Mouse (Mus musculus): ENCODE data around the gene Med29. TPM values are rescaled to one million over a fixed set of nuclear protein-coding genes. Genes with fewer than 3 reads are reported as not detected.

Med29 gene
- polyA plus RNA-seq, 1 experiment from 2014 or later = 45.8 TPM

- no peak overlapping the region for H3K4me3 ChIP-seq (ENCODE audit: low read depth, low read length)
- H3K4me2 ChIP-seq (ENCODE audit: low read depth) = no peak overlapping the region
- no peak for DNase-seq (ENCODE audit: low spot score)
- H3K4me1 ChIP-seq (ENCODE audit: control insufficient read depth, insufficient read depth, low read length) = peaks cover 12% of the 10 kb centered on the region
- H3K27ac ChIP-seq (ENCODE audit: low read depth, low read length) = no peak overlapping the region
- peaks cover 32% of the 10 kb centered on the region for H3K36me3 ChIP-seq (ENCODE audit: control insufficient read depth, insufficient read depth, low read length)
- no peak for ATAC-seq (ENCODE audit: insufficient read depth, low FRiP score, low TSS enrichment)
- no peaks in the 10 kb centered on the region for H3K9me3 ChIP-seq (ENCODE audit: control insufficient read depth, low read length)
- no peaks in the 10 kb centered on the region for H3K27me3 ChIP-seq (ENCODE audit: control insufficient read depth, insufficient read depth, low read length)
- no peak overlapping the region for H3K9ac ChIP-seq (ENCODE audit: low read length)
- 93% methylated on average over 16 of the region's 16 CpGs for WGBS
Measured at GRCm38 (mm10) chr7:28368276-28368920, 24.1 kb downstream of the Med29 start.

DNA sequence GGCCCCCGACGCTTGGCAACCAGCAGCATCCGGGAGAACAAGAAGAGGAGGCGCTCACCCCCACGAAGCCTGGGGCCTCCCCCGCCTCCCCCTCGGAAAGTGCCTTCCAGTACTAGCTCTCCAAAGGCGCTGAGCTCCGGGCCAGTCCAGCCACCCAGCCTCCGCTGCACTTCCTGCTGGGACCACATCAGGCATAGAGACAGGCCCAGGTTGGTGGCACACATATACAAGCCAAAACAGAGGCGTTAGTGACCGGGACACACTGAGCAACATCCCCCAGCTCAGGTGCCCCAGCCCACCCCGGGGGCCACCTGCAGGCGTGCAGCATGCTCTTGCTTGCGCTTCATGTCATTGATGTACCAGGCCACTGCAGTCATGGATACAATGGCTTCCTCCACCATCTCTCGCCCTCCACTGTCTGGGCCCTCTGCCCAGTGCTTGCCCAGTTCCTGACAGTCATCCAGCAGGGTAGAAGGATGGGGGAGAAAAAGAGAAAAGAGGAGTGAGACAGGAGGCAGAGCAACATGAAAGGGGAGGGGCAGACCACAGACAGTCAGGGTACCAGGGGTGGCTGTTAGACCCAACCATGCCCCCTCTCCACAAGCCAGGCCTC, 24.7 kb downstream of the Med29 start:
- Histone ChIP-seq H3K9me3 (ENCODE audit: control insufficient read depth, low read length) (no peaks in the 10 kb centered on the region), H3K4me3 (ENCODE audit: low read depth, low read length) (no peak overlapping the region), H3K4me2 (ENCODE audit: low read depth) (no peak overlapping the region), H3K9ac (ENCODE audit: low read length) (no peak overlapping the region), H3K27me3 (ENCODE audit: control insufficient read depth, insufficient read depth, low read length) (no peaks in the 10 kb centered on the region), H3K4me1 (ENCODE audit: control insufficient read depth, insufficient read depth, low read length) (peaks cover 12% of the 10 kb centered on the region), H3K36me3 (ENCODE audit: control insufficient read depth, insufficient read depth, low read length) (peaks cover 33% of the 10 kb centered on the region), H3K27ac (ENCODE audit: low read depth, low read length) (no peak overlapping the region)
- ATAC-seq (ENCODE audit: insufficient read depth, low FRiP score, low TSS enrichment) (no peak), DNase-seq (ENCODE audit: low spot score) (no peak)
- 92% methylated on average over 16 of the region's 16 CpGs for WGBS

DNA sequence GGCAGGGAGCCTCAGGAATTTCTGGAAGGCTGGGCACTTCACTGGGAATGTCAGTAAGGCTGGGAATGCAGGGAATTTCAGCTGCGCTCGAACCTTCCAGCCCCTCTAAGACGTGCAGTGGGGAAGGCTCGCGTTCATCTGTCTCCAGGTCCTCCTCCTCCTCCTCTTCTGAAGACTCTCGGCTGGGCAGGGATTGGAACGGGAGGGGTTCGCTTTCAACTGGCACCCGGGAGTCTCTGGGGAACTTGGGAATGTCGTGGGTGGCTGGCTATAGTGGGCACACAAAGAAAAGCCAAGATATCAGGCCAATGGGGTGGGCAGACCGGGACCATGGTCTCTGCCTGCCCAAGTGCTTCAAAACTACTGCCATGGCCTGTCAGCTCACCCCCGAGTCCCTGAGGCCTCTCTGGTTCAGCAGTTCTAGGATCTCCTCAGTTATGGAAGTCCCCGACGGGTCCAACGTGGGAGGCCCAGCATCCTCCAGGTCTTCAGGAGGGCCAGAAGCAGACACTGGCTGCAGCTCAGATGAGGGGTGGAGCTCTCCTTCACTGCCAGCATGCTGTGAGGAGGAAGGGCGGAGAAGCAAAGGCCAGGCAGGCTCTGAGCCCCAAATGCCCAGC, 30.0 kb downstream of the Med29 start:
- 88% methylated on average over 16 of the region's 16 CpGs for WGBS
- H3K27ac ChIP-seq (ENCODE audit: low read depth, low read length) = no peak overlapping the region
- no peak overlapping the region for H3K9ac ChIP-seq (ENCODE audit: low read length)
- H3K36me3 ChIP-seq (ENCODE audit: control insufficient read depth, insufficient read depth, low read length) = peaks cover 53% of the 10 kb centered on the region
- no peak overlapping the region for H3K4me2 ChIP-seq (ENCODE audit: low read depth)
- H3K27me3 ChIP-seq (ENCODE audit: control insufficient read depth, insufficient read depth, low read length) = no peaks in the 10 kb centered on the region
- DNase-seq (ENCODE audit: low spot score) (no peak), ATAC-seq (ENCODE audit: insufficient read depth, low FRiP score, low TSS enrichment) (no peak)
- no peak overlapping the region for H3K4me3 ChIP-seq (ENCODE audit: low read depth, low read length)
- H3K9me3 ChIP-seq (ENCODE audit: control insufficient read depth, low read length) = no peaks in the 10 kb centered on the region
- no peaks in the 10 kb centered on the region; the same call in 1 of the 2 replicates for H3K4me1 ChIP-seq (ENCODE audit: control insufficient read depth, insufficient read depth, low read length)

- H3K4me2 ChIP-seq (ENCODE audit: low read depth) = no peak overlapping the region
- DNase-seq (ENCODE audit: low spot score) = no peak
- H3K36me3 ChIP-seq (ENCODE audit: control insufficient read depth, insufficient read depth, low read length) = peaks cover 46% of the 10 kb centered on the region
- no peaks in the 10 kb centered on the region for H3K9me3 ChIP-seq (ENCODE audit: control insufficient read depth, low read length)
- H3K9ac ChIP-seq (ENCODE audit: low read length) = no peak overlapping the region
- WGBS = 97% methylated on average over 20 of the region's 20 CpGs
- H3K27ac ChIP-seq (ENCODE audit: low read depth, low read length) = no peak overlapping the region
- H3K27me3 ChIP-seq (ENCODE audit: control insufficient read depth, insufficient read depth, low read length) = no peaks in the 10 kb centered on the region
- no peaks in the 10 kb centered on the region; the same call in 1 of the 2 replicates for H3K4me1 ChIP-seq (ENCODE audit: control insufficient read depth, insufficient read depth, low read length)
- no peak for ATAC-seq (ENCODE audit: insufficient read depth, low FRiP score, low TSS enrichment)
- no peak overlapping the region for H3K4me3 ChIP-seq (ENCODE audit: low read depth, low read length)
Measured at GRCm38 (mm10) chr7:28361647-28362341, 30.7 kb downstream of the Med29 start.

GRCm38 (mm10) chr7:28360291-28360690, 32.2 kb downstream of the Med29 start:
- H3K27me3 ChIP-seq (ENCODE audit: control insufficient read depth, insufficient read depth, low read length) = no peaks in the 10 kb centered on the region
- ATAC-seq (ENCODE audit: insufficient read depth, low FRiP score, low TSS enrichment) (no peak), DNase-seq (ENCODE audit: low spot score) (no peak)
- H3K4me2 ChIP-seq (ENCODE audit: low read depth) = no peak overlapping the region
- H3K9me3 ChIP-seq (ENCODE audit: control insufficient read depth, low read length) = no peaks in the 10 kb centered on the region
- no peak overlapping the region for H3K27ac ChIP-seq (ENCODE audit: low read depth, low read length)
- 93% methylated on average over 6 of the region's 6 CpGs for WGBS
- peaks cover 41% of the 10 kb centered on the region for H3K36me3 ChIP-seq (ENCODE audit: control insufficient read depth, insufficient read depth, low read length)
- no peak overlapping the region for H3K9ac ChIP-seq (ENCODE audit: low read length)
- no peaks in the 10 kb centered on the region; the same call in 1 of the 2 replicates for H3K4me1 ChIP-seq (ENCODE audit: control insufficient read depth, insufficient read depth, low read length)
- no peak overlapping the region for H3K4me3 ChIP-seq (ENCODE audit: low read depth, low read length)

GRCm38 (mm10) chr7:28359854-28360253, 32.7 kb downstream of the Med29 start:
- Histone ChIP-seq H3K9me3 (ENCODE audit: control insufficient read depth, low read length) (no peaks in the 10 kb centered on the region), H3K9ac (ENCODE audit: low read length) (no peak overlapping the region), H3K4me1 (ENCODE audit: control insufficient read depth, insufficient read depth, low read length) (no peaks in the 10 kb centered on the region; the same call in 1 of the 2 replicates), H3K36me3 (ENCODE audit: control insufficient read depth, insufficient read depth, low read length) (peaks cover 38% of the 10 kb centered on the region), H3K27ac (ENCODE audit: low read depth, low read length) (no peak overlapping the region), H3K4me2 (ENCODE audit: low read depth) (no peak overlapping the region), H3K27me3 (ENCODE audit: control insufficient read depth, insufficient read depth, low read length) (no peaks in the 10 kb centered on the region), H3K4me3 (ENCODE audit: low read depth, low read length) (no peak overlapping the region)
- DNase-seq (ENCODE audit: low spot score) (no peak), ATAC-seq (ENCODE audit: insufficient read depth, low FRiP score, low TSS enrichment) (no peak)
- WGBS = 94% methylated on average over 10 of the region's 10 CpGs

GRCm38 (mm10) chr7:28358431-28358830, 34.1 kb downstream of the Med29 start:
- Histone ChIP-seq H3K4me3 (ENCODE audit: low read depth, low read length) (no peak overlapping the region), H3K27ac (ENCODE audit: low read depth, low read length) (no peak overlapping the region), H3K9ac (ENCODE audit: low read length) (no peak overlapping the region), H3K36me3 (ENCODE audit: control insufficient read depth, insufficient read depth, low read length) (peaks cover 36% of the 10 kb centered on the region), H3K4me1 (ENCODE audit: control insufficient read depth, insufficient read depth, low read length) (no peaks in the 10 kb centered on the region; the same call in 1 of the 2 replicates), H3K4me2 (ENCODE audit: low read depth) (no peak overlapping the region), H3K27me3 (ENCODE audit: control insufficient read depth, insufficient read depth, low read length) (no peaks in the 10 kb centered on the region), H3K9me3 (ENCODE audit: control insufficient read depth, low read length) (no peaks in the 10 kb centered on the region)
- 75% methylated on average over 7 of the region's 7 CpGs for WGBS
- ATAC-seq (ENCODE audit: insufficient read depth, low FRiP score, low TSS enrichment) = no peak
- DNase-seq (ENCODE audit: low spot score) = no peak

DNA sequence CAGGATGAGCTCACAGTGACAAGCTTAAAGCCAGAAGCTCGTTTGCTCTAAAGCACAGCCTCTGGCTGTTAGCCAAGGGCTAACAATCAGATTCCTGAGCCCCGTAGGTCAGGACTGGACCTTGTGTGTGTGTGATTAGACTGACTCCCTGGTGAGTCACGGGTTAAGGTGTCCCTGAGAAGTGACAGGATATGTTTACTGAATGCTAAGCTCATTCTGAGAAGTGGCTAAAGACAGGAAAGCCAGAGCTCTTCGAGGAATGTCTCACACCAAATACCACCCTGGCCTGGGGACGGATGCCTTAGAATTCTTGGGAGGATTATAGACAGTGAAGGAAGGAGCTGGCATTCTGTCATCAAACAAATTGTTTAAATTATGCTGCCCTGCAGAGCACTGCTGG, 34.5 kb downstream of the Med29 start:
- H3K27ac ChIP-seq (ENCODE audit: low read depth, low read length) = no peak overlapping the region
- DNase-seq (ENCODE audit: low spot score) = no peak
- peaks cover 39% of the 10 kb centered on the region for H3K36me3 ChIP-seq (ENCODE audit: control insufficient read depth, insufficient read depth, low read length)
- H3K9me3 ChIP-seq (ENCODE audit: control insufficient read depth, low read length) = no peaks in the 10 kb centered on the region
- WGBS = 23% methylated on average over 5 of the region's 5 CpGs
- no peaks in the 10 kb centered on the region for H3K27me3 ChIP-seq (ENCODE audit: control insufficient read depth, insufficient read depth, low read length)
- H3K4me1 ChIP-seq (ENCODE audit: control insufficient read depth, insufficient read depth, low read length) = no peaks in the 10 kb centered on the region; the same call in 1 of the 2 replicates
- H3K4me2 ChIP-seq (ENCODE audit: low read depth) = no peak overlapping the region
- H3K4me3 ChIP-seq (ENCODE audit: low read depth, low read length) = no peak overlapping the region
- ATAC-seq (ENCODE audit: insufficient read depth, low FRiP score, low TSS enrichment) = no peak
- peak overlapping the region; percentile 18; the same call in 1 of the 2 replicates for H3K9ac ChIP-seq (ENCODE audit: low read length)

Data from neural tube, embryonic 11.5 days (tissue).